Mouse (Mus musculus): ENCODE measurements around the gene Tm6sf2.

Gene Tm6sf2

GRCm38 (mm10) chr8:70089296-70089960 is 16.7 kb downstream of the Tm6sf2 start:
- no peak for DNase-seq (ENCODE audit: low spot score)

- no peak for DNase-seq (ENCODE audit: low spot score)
Observed at GRCm38 (mm10) chr8:70092786-70093185, 20.1 kb downstream of the Tm6sf2 start.

- no peak for DNase-seq (ENCODE audit: low spot score)
Observed at GRCm38 (mm10) chr8:70099276-70099675, 26.6 kb downstream of the Tm6sf2 start.

DNA sequence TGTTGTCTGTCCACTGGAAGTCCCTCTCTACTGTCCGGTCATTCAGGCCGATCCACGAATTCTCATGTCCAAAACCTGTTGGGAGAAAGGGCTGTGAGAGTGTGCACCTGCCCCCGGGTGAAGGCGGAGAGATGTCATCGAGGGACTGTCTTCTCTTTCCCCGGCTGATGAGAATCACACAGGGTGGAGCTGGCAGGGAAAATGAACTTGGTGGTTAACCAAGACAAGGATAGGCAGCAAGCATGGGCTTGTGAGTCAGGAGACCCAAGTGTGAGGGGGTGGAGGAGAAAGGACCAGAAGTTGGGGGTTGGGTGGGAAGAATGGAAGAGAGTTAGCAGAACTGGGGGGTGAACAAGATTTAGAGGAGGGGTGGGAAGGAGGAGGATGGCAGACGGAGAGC is 27.5 kb downstream of the Tm6sf2 start:
- no peak for DNase-seq (ENCODE audit: low spot score)

DNA sequence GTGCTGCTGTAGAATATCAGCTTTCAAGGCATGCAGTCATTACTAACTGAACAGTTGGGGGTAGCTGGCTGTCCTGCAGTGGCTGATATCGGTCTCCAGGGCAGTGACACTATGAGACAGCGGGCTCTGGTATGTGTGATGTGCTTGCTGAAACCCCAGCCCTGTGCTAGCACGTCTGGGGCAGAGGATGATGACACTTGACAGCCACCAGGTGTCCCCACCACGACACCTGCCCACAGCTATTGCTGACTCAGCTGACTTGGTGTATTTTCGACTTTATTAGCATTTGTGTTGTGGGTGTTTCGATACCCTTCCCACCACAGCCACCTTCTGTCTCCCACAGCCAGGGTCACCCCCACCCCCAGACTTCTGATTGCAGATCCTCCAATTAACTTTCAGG is 31.8 kb downstream of the Tm6sf2 start:
- DNase-seq (ENCODE audit: low spot score): peak; percentile 58

DNA sequence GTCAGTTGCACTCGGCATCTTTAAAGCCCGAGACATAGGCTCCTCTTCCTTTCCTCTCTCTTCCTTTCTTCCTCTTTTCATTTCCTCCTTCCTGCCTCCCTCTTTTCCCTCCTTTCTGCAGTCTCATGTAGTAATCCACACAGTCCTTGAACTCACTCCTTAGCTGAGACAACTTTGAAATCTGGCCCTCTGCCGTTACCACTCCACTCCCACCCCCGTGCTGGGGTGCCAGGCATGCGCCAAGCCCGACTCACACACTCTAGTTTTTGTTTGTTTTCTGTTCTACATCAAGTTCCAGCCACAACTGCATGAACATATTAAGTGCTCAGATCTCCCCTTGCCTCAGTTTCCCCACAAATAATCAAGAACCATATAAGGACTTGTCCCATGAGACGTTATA is 32.2 kb downstream of the Tm6sf2 start:
- DNase-seq (ENCODE audit: low spot score): no peak

DNA sequence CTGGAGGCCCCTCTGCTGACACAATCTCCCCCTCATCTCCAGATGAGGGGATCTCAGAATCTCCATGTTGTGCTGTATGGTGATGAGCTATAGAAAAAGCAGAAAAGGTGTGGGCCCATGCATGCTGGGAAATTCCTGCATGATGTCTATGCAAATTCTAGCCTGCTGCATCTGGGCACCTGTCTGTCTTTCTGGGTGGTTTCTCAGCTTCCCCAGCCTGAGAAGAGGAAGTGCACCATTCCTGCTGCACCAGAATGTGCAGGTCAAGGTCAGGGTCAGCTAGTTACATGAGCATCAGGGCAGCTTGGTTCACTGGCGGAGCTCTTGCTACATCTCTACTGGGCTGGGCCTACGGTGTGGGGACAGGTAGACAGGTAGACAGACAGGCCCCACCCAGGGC is 37.7 kb downstream of the Tm6sf2 start:
- no peak for DNase-seq (ENCODE audit: low spot score)

DNA sequence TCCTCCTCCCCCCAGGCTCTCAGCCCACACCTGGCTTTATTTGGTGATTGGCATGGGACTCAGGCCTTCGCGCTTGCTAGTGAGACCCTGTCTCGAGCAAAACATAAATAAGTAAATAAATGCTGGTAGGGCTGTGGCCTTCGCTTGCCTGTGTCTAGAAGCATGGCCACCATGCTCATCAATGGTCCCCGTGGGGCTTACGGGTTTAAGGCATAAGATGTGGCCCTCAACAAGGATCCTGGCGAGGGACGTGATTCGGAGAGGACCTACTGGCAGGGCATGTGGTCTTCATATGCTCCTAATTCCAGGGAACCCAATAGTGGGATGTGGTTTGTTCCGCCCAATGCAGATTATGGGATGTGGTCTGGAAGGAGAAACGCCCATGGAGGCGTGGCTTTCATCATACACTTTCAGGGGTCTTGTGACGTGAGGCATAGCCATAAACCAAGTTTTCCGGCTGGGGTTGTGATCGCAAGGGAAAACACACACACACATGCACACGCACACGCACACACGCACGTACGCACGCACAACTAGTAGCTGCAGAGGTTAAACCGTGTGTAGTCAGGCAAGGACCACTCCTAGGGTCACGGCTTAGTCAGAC is 38.6 kb downstream of the Tm6sf2 start:
- DNase-seq (ENCODE audit: low spot score): no peak

DNA sequence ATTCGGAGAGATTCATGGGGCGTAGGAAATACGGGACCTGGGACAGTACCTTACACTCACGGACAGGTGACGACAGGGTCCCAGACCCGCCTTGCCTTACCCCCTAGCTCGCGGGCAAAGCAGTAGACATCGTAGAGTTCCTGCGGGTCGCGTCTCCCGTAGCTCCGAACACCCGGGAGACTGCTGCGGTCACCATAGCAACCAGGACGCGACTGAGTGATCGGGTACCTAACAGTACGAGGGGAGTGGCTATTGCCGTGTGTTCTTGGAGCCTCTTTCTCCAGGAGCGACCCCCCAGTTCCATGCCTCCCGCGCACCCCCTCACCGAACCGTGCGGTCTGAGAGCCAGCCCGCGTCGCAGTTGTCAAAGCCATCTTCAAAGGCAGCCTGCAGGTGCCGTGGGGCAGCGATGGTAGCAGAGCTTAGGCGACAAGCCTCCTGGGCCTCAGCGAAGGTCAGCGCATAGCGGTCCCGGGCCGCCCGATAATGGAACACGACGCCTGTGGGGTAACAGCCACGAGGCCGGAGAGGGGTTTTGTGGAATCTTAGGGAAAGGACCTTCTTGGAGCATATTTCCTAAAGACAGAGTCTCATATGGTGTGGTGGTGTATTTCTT is 39.8 kb downstream of the Tm6sf2 start:
- no peak for DNase-seq (ENCODE audit: low spot score)

DNA sequence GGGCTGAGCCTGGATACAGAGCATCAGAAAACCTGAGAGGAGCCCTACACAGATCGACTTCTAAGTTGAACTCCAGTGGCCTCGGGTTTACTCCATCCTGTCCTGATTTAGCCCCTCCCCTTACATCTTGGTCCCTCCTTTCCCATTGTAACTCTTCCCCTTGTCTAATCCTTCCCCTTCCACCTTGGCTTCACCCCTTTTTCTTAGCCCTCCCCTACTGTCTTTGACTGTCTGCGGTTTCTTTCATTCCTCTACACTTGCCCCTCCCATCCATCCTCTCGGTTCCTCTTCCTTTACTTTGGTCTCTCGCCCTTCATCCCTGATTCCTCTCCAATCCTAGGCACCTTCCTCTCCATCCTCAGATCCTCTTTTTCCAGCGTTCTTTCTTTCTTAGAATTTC is 41.8 kb downstream of the Tm6sf2 start:
- DNase-seq (ENCODE audit: low spot score): no peak

GRCm38 (mm10) chr8:70114892-70115291 is 42.2 kb downstream of the Tm6sf2 start:
- DNase-seq (ENCODE audit: low spot score): peak; percentile 75

- DNase-seq (ENCODE audit: low spot score): peak; percentile 87
Observed at GRCm38 (mm10) chr8:70117611-70118010, 44.9 kb downstream of the Tm6sf2 start.

- no peak for DNase-seq (ENCODE audit: low spot score)
Observed at GRCm38 (mm10) chr8:70118726-70119700, 46.3 kb downstream of the Tm6sf2 start.

DNA sequence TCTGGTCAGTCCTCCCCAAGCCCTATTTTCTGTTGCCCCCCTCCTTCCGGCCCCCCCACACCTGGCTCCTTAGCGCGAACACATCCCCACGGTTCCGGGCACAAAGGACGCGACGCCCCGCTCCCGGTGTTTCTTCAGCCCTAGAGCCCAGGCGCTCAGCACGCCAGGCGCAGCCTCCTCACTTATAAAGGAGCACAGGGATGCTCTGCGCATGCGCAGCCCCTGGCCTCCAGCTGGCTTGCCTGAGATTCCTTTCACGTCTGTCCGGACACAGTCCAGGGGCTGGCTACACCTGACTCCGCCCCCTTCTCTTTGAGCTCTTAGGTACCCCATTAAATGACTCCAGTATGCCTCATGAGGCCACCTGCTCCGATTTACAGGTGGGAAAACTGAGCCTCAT is 47.9 kb downstream of the Tm6sf2 start, which contains the start of gene Ncan:
TSS of gene Ncan (minus strand) at position 207 of the 400 bp plus-strand sequence.
- DNase-seq (ENCODE audit: low spot score): no peak

GRCm38 (mm10) chr8:70122863-70123262 is 50.1 kb downstream of the Tm6sf2 start:
- no peak for DNase-seq (ENCODE audit: low spot score)

- no peak for DNase-seq (ENCODE audit: low spot score)
Observed at GRCm38 (mm10) chr8:70124992-70125391, 52.3 kb downstream of the Tm6sf2 start.

- DNase-seq (ENCODE audit: low spot score): peak; percentile 79
Observed at GRCm38 (mm10) chr8:70128435-70128834, 55.7 kb downstream of the Tm6sf2 start.

DNA sequence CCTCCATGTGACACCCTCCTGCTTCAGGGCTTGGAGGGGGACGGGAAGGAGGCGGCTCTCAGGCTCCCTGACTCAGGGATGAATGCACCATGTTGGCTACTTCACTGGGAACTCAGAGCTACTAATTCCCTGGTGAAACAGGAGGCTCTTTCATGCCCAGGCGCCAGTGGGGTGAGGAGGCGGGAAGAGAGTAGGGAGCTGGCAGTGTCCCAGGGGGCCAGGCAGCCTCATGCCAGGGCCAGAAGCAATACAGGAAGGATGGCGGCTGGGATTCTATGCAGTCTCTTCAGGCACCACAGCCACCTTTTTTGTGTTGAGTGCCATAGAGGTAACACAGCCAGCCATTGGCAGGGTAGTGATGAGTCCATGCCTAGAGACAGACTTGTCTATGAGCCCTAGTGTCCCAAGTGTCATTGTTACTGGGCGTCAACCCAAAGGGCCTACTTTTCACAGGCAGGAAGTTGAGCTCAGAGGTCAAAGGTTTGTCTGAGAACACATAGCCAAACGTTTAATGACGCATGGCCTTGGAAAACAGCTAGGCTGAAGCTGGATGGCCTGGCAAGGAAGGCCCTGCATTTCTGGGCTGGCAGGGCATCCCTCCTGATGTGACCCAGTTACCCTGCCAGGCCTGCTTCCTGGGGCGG is 56.7 kb downstream of the Tm6sf2 start:
- DNase-seq (ENCODE audit: low spot score): peak; percentile 95

Data from adipocyte (in vitro differentiated cells).